Mouse (Mus musculus): Measurements from ENCODE around the gene Gtsf2. TPM values are rescaled to one million over a fixed set of nuclear protein-coding genes. Genes with fewer than 3 reads are reported as not detected.
"Not testable (repeated sequence)": the region's sequence is repeated elsewhere in the genome, so short reads cannot be mapped to it uniquely, and the experiment has no call there.

Gene Gtsf2
- polyA plus RNA-seq, 1 experiment from 2014 or later: not detected

GRCm38 (mm10) chr15:103445966-103446365 is 2.3 kb downstream of the Gtsf2 start:
- H3K9ac ChIP-seq (ENCODE audit: low read depth, low read length); H3K36me3 ChIP-seq (ENCODE audit: control insufficient read depth, insufficient read depth, low read length); H3K27ac ChIP-seq (ENCODE audit: low read depth, low read length); H3K4me2 ChIP-seq; H3K4me1 ChIP-seq (ENCODE audit: control insufficient read depth, insufficient read depth, low read length); H3K9me3 ChIP-seq (replicated peaks; ENCODE audit: control insufficient read depth, low read length); H3K27me3 ChIP-seq (ENCODE audit: control insufficient read depth, insufficient read depth, low read length); H3K4me3 ChIP-seq (ENCODE audit: low read depth, low read length); ATAC-seq (replicated peaks; ENCODE audit: insufficient number of reproducible peaks, low FRiP score, low TSS enrichment): not testable (repeated sequence)
- WGBS (ENCODE audit: insufficient replicate concordance): 74% methylated on average over 4 of the region's 4 CpGs

DNA sequence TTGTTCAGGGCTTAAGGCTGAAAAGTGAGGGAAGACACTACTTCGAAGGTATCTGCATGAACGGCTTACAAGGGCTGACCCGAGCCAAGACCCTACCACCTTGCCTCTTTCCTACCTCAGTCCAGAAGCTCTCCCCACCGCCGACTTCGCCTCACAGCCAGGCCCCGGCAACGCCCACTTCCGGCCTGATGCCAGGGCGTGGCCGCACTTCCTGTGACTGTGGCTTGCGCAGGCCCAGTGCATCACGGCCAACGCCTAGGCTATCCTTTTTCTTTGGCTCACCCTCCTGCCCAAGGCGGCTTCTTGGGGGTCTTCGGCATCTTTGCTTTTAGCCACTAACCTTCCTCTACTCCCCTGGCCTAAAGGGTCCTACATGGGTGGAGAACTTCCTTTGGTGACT is 18.0 kb downstream of the Gtsf2 start, which contains the start of gene Gtsf1:
Gtsf1 (minus strand) TSS at position 230 of the 400 bp plus-strand sequence.
- Histone ChIP-seq H3K4me1 (ENCODE audit: control insufficient read depth, insufficient read depth, low read length) (no peaks in the 10 kb centered on the region), H3K36me3 (ENCODE audit: control insufficient read depth, insufficient read depth, low read length) (no peaks in the 10 kb centered on the region), H3K27me3 (ENCODE audit: control insufficient read depth, insufficient read depth, low read length) (no peaks in the 10 kb centered on the region), H3K9ac (ENCODE audit: low read depth, low read length) (no peak within 1 kb of the TSS), H3K27ac (ENCODE audit: low read depth, low read length) (no peak within 1 kb of the TSS), H3K4me2 (no peak within 1 kb of the TSS), H3K4me3 (ENCODE audit: low read depth, low read length) (no peak within 1 kb of the TSS), H3K9me3 (replicated peaks; ENCODE audit: control insufficient read depth, low read length) (no peaks in the 10 kb centered on the region)
- ATAC-seq (replicated peaks; ENCODE audit: insufficient number of reproducible peaks, low FRiP score, low TSS enrichment): no peak
- WGBS (ENCODE audit: insufficient replicate concordance): 81% methylated on average over 16 of the region's 16 CpGs

GRCm38 (mm10) chr15:103427017-103427416 is 21.3 kb downstream of the Gtsf2 start:
- Histone ChIP-seq H3K9me3 (replicated peaks; ENCODE audit: control insufficient read depth, low read length) (no peaks in the 10 kb centered on the region), H3K27me3 (ENCODE audit: control insufficient read depth, insufficient read depth, low read length) (no peaks in the 10 kb centered on the region), H3K4me3 (ENCODE audit: low read depth, low read length) (no peak overlapping the region), H3K9ac (ENCODE audit: low read depth, low read length) (no peak overlapping the region), H3K4me2 (no peak overlapping the region), H3K36me3 (ENCODE audit: control insufficient read depth, insufficient read depth, low read length) (no peaks in the 10 kb centered on the region), H3K27ac (ENCODE audit: low read depth, low read length) (no peak overlapping the region), H3K4me1 (ENCODE audit: control insufficient read depth, insufficient read depth, low read length) (no peaks in the 10 kb centered on the region)
- 50% methylated on average over 2 of the region's 2 CpGs for WGBS (ENCODE audit: insufficient replicate concordance)
- ATAC-seq (replicated peaks; ENCODE audit: insufficient number of reproducible peaks, low FRiP score, low TSS enrichment): no peak

DNA sequence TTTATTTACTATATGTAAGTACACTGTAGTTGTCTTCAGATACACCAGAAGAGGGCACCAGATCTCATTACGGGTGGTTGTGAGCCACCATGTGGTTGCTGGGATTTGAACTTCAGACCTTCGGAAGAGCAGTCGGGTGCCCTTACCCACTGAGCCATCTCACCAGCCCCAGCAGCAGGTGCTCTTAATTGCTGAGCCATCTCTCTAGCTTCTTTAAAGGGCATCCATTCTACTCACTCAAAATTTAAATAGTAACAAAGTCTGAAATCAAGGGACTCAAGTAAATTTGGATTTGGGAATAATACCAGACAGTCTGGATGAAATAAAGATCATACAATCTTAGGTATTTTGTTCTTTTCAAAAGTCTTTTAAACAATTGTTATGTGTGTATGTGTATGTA is 42.7 kb downstream of the Gtsf2 start:
- not testable (repeated sequence) for H3K36me3 ChIP-seq (ENCODE audit: control insufficient read depth, insufficient read depth, low read length); H3K4me1 ChIP-seq (ENCODE audit: control insufficient read depth, insufficient read depth, low read length); ATAC-seq (replicated peaks; ENCODE audit: insufficient number of reproducible peaks, low FRiP score, low TSS enrichment); H3K9ac ChIP-seq (ENCODE audit: low read depth, low read length); H3K9me3 ChIP-seq (replicated peaks; ENCODE audit: control insufficient read depth, low read length); H3K27ac ChIP-seq (ENCODE audit: low read depth, low read length); H3K4me3 ChIP-seq (ENCODE audit: low read depth, low read length); H3K27me3 ChIP-seq (ENCODE audit: control insufficient read depth, insufficient read depth, low read length); H3K4me2 ChIP-seq
- WGBS (ENCODE audit: insufficient replicate concordance): 79% methylated on average over 2 of the region's 3 CpGs

GRCm38 (mm10) chr15:103401361-103401760 is 46.9 kb downstream of the Gtsf2 start:
- Histone ChIP-seq H3K9ac (ENCODE audit: low read depth, low read length) (no peak overlapping the region), H3K27me3 (ENCODE audit: control insufficient read depth, insufficient read depth, low read length) (no peaks in the 10 kb centered on the region), H3K4me3 (ENCODE audit: low read depth, low read length) (no peak overlapping the region), H3K36me3 (ENCODE audit: control insufficient read depth, insufficient read depth, low read length) (no peaks in the 10 kb centered on the region), H3K4me2 (no peak overlapping the region), H3K9me3 (replicated peaks; ENCODE audit: control insufficient read depth, low read length) (no peaks in the 10 kb centered on the region), H3K4me1 (ENCODE audit: control insufficient read depth, insufficient read depth, low read length) (no peaks in the 10 kb centered on the region), H3K27ac (ENCODE audit: low read depth, low read length) (no peak overlapping the region)
- ATAC-seq (replicated peaks; ENCODE audit: insufficient number of reproducible peaks, low FRiP score, low TSS enrichment): no peak
- 83% methylated on average over 5 of the region's 5 CpGs for WGBS (ENCODE audit: insufficient replicate concordance)

- Histone ChIP-seq H3K27me3 (ENCODE audit: control insufficient read depth, insufficient read depth, low read length) (no peaks in the 10 kb centered on the region), H3K9me3 (replicated peaks; ENCODE audit: control insufficient read depth, low read length) (no peaks in the 10 kb centered on the region), H3K4me2 (no peak overlapping the region), H3K4me3 (ENCODE audit: low read depth, low read length) (no peak overlapping the region), H3K4me1 (ENCODE audit: control insufficient read depth, insufficient read depth, low read length) (no peaks in the 10 kb centered on the region), H3K9ac (ENCODE audit: low read depth, low read length) (no peak overlapping the region), H3K27ac (ENCODE audit: low read depth, low read length) (no peak overlapping the region), H3K36me3 (ENCODE audit: control insufficient read depth, insufficient read depth, low read length) (no peaks in the 10 kb centered on the region)
- ATAC-seq (replicated peaks; ENCODE audit: insufficient number of reproducible peaks, low FRiP score, low TSS enrichment): no peak
Measured at GRCm38 (mm10) chr15:103393577-103393976, 54.7 kb downstream of the Gtsf2 start.

Other genes starting within 250 kb of the Gtsf2 start
- 139 and 146 TPM in 2 replicates for gene Cbx5, start 208.7 kb downstream of the Gtsf2 start, polyA plus RNA-seq (2014; fragmentation: Nextera tagmentation; extraction: Ambion mirVana)
- gene Hnrnpa1, start 208.0 kb downstream of the Gtsf2 start, polyA plus RNA-seq (2014; fragmentation: Nextera tagmentation; extraction: Ambion mirVana): 572 and 590 TPM in 2 replicates
- 21.9 and 24.2 TPM in 2 replicates for gene Nfe2, start 190.1 kb downstream of the Gtsf2 start, polyA plus RNA-seq (2014; fragmentation: Nextera tagmentation; extraction: Ambion mirVana)
- 217 and 221 TPM in 2 replicates for gene Copz1, start 175.8 kb downstream of the Gtsf2 start, polyA plus RNA-seq (2014; fragmentation: Nextera tagmentation; extraction: Ambion mirVana)
- gene Gpr84, start 137.9 kb downstream of the Gtsf2 start, polyA plus RNA-seq (2014; fragmentation: Nextera tagmentation; extraction: Ambion mirVana): 0.41 and 0.53 TPM in 2 replicates
- 10.2 and 11.6 TPM in 2 replicates for gene Zfp385a, start 108.4 kb downstream of the Gtsf2 start, polyA plus RNA-seq (2014; fragmentation: Nextera tagmentation; extraction: Ambion mirVana)
- gene Itga5, start 81.7 kb downstream of the Gtsf2 start, polyA plus RNA-seq (2014; fragmentation: Nextera tagmentation; extraction: Ambion mirVana): 66.4 and 82.7 TPM in 2 replicates
- 38.0 and 38.5 TPM in 2 replicates for gene Gtsf1, start 18.0 kb downstream of the Gtsf2 start, polyA plus RNA-seq (2014; fragmentation: Nextera tagmentation; extraction: Ambion mirVana)
- 0.87 and 1.9 TPM in 2 replicates for gene Nckap1l, start 5.3 kb upstream of the Gtsf2 start, polyA plus RNA-seq (2014; fragmentation: Nextera tagmentation; extraction: Ambion mirVana)
- gene Pde1b, start 54.6 kb upstream of the Gtsf2 start, polyA plus RNA-seq (2014; fragmentation: Nextera tagmentation; extraction: Ambion mirVana): 4.0 and 4.3 TPM in 2 replicates
- gene Ppp1r1a, start 89.5 kb upstream of the Gtsf2 start, polyA plus RNA-seq (2014; fragmentation: Nextera tagmentation; extraction: Ambion mirVana): 82.6 and 82.9 TPM in 2 replicates
- not detected in 2 replicates for gene Glycam1, start 116.6 kb upstream of the Gtsf2 start, polyA plus RNA-seq (2014; fragmentation: Nextera tagmentation; extraction: Ambion mirVana)

Data from heart, embryonic 11.5 days (tissue).